Mouse (Mus musculus) spleen, adult 2 months (tissue): ENCODE results near the gene Nxf1.

Experiments
- CTCF ChIP-seq: fragments of 200-500 bp; IDR thresholded peaks from 2 replicates; pipeline ENCODE4 v1.5.1; 2011; ENCODE audit warnings: mild to moderate bottlenecking, inconsistent platforms; ENCODE audit not compliant: insufficient read depth, insufficient read length, insufficient replicate concordance; ENCODE audit errors: extremely low read depth
- POLR2A ChIP-seq: fragments of 200-500 bp; IDR thresholded peaks from 2 replicates; pipeline ENCODE4 v1.6.1; 2011; ENCODE audit warnings: low read depth, low read length, inconsistent platforms

DNA sequence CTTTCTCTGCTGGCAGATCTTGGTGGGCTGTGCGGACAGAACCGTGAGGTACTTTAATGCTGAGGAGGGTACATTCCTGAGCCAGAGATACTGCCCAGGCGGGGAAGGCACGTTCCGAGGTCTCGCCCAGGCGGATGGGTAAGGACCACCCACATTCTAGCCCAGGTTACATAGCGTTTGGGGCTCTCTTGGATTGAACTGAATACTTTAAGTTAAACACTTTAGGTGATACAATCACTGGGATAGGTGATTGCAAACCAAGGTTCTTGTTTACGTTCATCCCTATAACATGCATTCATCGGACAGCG lies 20.8 kb upstream of the Nxf1 start:
- TF ChIP-seq POLR2A (no peak), CTCF (no peak)
